In genomic region chr2:168524905-168525381, GRCm38 (mm10) we compare ENCODE assay signal across 8 mouse cellular contexts.
DNase-seq lines count a peak whose midpoint lies in the region; ATAC-seq and TF ChIP-seq lines count a peak whose summit lies in the region.

No protein-coding gene starts in this region.

- 0 out of 2 replicates have a peak overlapping the region, but pooled peaks have one; percentile 7 for H3K9ac ChIP-seq in kidney, embryonic 14.5 days (ENCODE audit: low read depth, low read length)
- no peak overlapping the region for H3K9ac ChIP-seq in limb, embryonic 13.5 days
- peak overlapping the region; percentile 24; the same call in 1 of the 2 replicates for H3K9ac ChIP-seq in midbrain, embryonic 14.5 days (replicated peaks; ENCODE audit: low read length)

- TF ChIP-seq POLR2A in embryonic fibroblast, embryonic 13.5 days (IDR thresholded peaks at IDR 0.05; ENCODE audit: low read depth, low read length): no peak

- no peak for TF ChIP-seq CTCF in embryonic fibroblast, embryonic 13.5 days (IDR thresholded peaks at IDR 0.05; ENCODE audit: borderline replicate concordance, insufficient read depth, low read length)

- H3K4me3 ChIP-seq in embryonic fibroblast, embryonic 13.5 days (ENCODE audit: insufficient read depth, low read length): no peak overlapping the region
- peak overlapping the region; percentile 50 for H3K4me3 ChIP-seq in heart, embryonic 10.5 days
- peak overlapping the region; percentile 9; the same call in 1 of the 2 replicates for H3K4me3 ChIP-seq in kidney, embryonic 14.5 days (ENCODE audit: low read length)
- H3K4me3 ChIP-seq in limb, embryonic 13.5 days: peak overlapping the region; percentile 20
- no peak overlapping the region; the same call in 1 of the 2 replicates for H3K4me3 ChIP-seq in midbrain, embryonic 14.5 days (replicated peaks; ENCODE audit: low read depth, low read length)

- H3K27ac ChIP-seq in embryonic fibroblast, embryonic 13.5 days (ENCODE audit: insufficient read depth, low read length): peak overlapping the region; percentile 50
- peak overlapping the region; percentile 72 for H3K27ac ChIP-seq in heart, embryonic 10.5 days
- H3K27ac ChIP-seq in kidney, embryonic 14.5 days (ENCODE audit: low read depth, low read length): peak overlapping the region; percentile 63; the same call in 1 of the 2 replicates
- peak overlapping the region; percentile 79; the same call in 1 of the 2 replicates for H3K27ac ChIP-seq in limb, embryonic 13.5 days
- H3K27ac ChIP-seq in midbrain, embryonic 14.5 days (replicated peaks; ENCODE audit: low read depth, low read length): peak overlapping the region; percentile 52; the same call in 1 of the 2 replicates

- DNase-seq in CD4-positive, CD25-positive, alpha-beta regulatory T cell, adult 2 months (ENCODE audit: low read depth, low spot score): peak; percentile 53
- DNase-seq in heart, embryonic 10.5 days (ENCODE audit: low spot score): peak; percentile 95
- DNase-seq in midbrain, embryonic 14.5 days: peak; percentile 90
- peak; percentile 38 for DNase-seq in splenic B cell, adult 2 months (ENCODE audit: low read depth, low spot score)

- H3K9me3 ChIP-seq in heart, embryonic 10.5 days: no peaks in the 10 kb centered on the region
- H3K9me3 ChIP-seq in kidney, embryonic 14.5 days (ENCODE audit: control insufficient read depth, low read length): no peaks in the 10 kb centered on the region
- 0 out of 2 replicates have a peak, but pooled peaks cover 7% of the 10 kb centered on the region for H3K9me3 ChIP-seq in limb, embryonic 13.5 days
- peaks cover 3% of the 10 kb centered on the region; the same call in 1 of the 2 replicates for H3K9me3 ChIP-seq in midbrain, embryonic 14.5 days (ENCODE audit: control insufficient read depth, low read length)

- peaks cover 73% of the 10 kb centered on the region for H3K27me3 ChIP-seq in heart, embryonic 10.5 days (ENCODE audit: insufficient read depth, poor library complexity, severe bottlenecking)
- H3K27me3 ChIP-seq in kidney, embryonic 14.5 days (ENCODE audit: control insufficient read depth, insufficient read depth, low read length): no peaks in the 10 kb centered on the region
- H3K27me3 ChIP-seq in limb, embryonic 13.5 days: peaks cover 5% of the 10 kb centered on the region; the same call in 1 of the 2 replicates
- H3K27me3 ChIP-seq in midbrain, embryonic 14.5 days (ENCODE audit: control insufficient read depth, insufficient read depth, low read length): no peaks in the 10 kb centered on the region
- no peaks in the 10 kb centered on the region; the same call in 1 of the 2 replicates for H3K27me3 ChIP-seq in splenic B cell, adult 2 months (ENCODE audit: control insufficient read depth, insufficient read depth, low read length, poor library complexity, severe bottlenecking)

- ATAC-seq in CD4-positive, CD25-positive, alpha-beta regulatory T cell, adult 4 months: no peak
- ATAC-seq in kidney, embryonic 14.5 days (ENCODE audit: low FRiP score, low TSS enrichment): peak; percentile 94
- ATAC-seq in limb, embryonic 13.5 days (ENCODE audit: low FRiP score, low read depth): peak; percentile 90
- ATAC-seq in midbrain, embryonic 14.5 days (ENCODE audit: low FRiP score, low TSS enrichment): peak; percentile 82

- H3K36me3 ChIP-seq in heart, embryonic 10.5 days: no peaks in the 10 kb centered on the region; the same call in 1 of the 2 replicates
- no peaks in the 10 kb centered on the region for H3K36me3 ChIP-seq in kidney, embryonic 14.5 days (ENCODE audit: control insufficient read depth, insufficient read depth, low read length)
- peaks cover 14% of the 10 kb centered on the region for H3K36me3 ChIP-seq in limb, embryonic 13.5 days
- H3K36me3 ChIP-seq in midbrain, embryonic 14.5 days (ENCODE audit: control insufficient read depth, insufficient read depth, low read length): no peaks in the 10 kb centered on the region
- peaks cover 3% of the 10 kb centered on the region for H3K36me3 ChIP-seq in splenic B cell, adult 2 months (ENCODE audit: control insufficient read depth, insufficient read depth, low read length, poor library complexity, severe bottlenecking)

- peak overlapping the region; percentile 30 for H3K4me2 ChIP-seq in kidney, embryonic 14.5 days (replicated peaks; ENCODE audit: low read depth, low read length)
- H3K4me2 ChIP-seq in limb, embryonic 13.5 days (replicated peaks): peak overlapping the region; percentile 59
- H3K4me2 ChIP-seq in midbrain, embryonic 14.5 days (ENCODE audit: low read length): peak overlapping the region; percentile 38

- WGBS in heart, embryonic 10.5 days: 1% methylated on average over 13 of the region's 13 CpGs
- 2% methylated on average over 13 of the region's 13 CpGs for WGBS in kidney, embryonic 14.5 days
- WGBS in limb, embryonic 13.5 days: 2% methylated on average over 13 of the region's 13 CpGs
- WGBS in midbrain, embryonic 14.5 days: 2% methylated on average over 13 of the region's 13 CpGs

- peaks cover 4% of the 10 kb centered on the region; the same call in 1 of the 2 replicates for H3K4me1 ChIP-seq in embryonic fibroblast, embryonic 13.5 days (ENCODE audit: control insufficient read depth, insufficient read depth, low read length)
- peaks cover 42% of the 10 kb centered on the region for H3K4me1 ChIP-seq in heart, embryonic 10.5 days
- H3K4me1 ChIP-seq in kidney, embryonic 14.5 days (ENCODE audit: control insufficient read depth, insufficient read depth, low read length): peaks cover 12% of the 10 kb centered on the region
- peaks cover 44% of the 10 kb centered on the region for H3K4me1 ChIP-seq in limb, embryonic 13.5 days
- H3K4me1 ChIP-seq in midbrain, embryonic 14.5 days (ENCODE audit: control insufficient read depth, insufficient read depth, low read length): peaks cover 21% of the 10 kb centered on the region

Comparison
In these comparisons a context has a peak if more than half of its experiments do, and no peak if none do; other contexts are left out.
1. DNase-seq: peak in every context shown above with its lines; median percentile 95 in heart, embryonic 10.5 days; 90 in midbrain, embryonic 14.5 days; 53 in CD4-positive, CD25-positive, alpha-beta regulatory T cell, adult 2 months; 38 in splenic B cell, adult 2 months.
2. H3K4me3 ChIP-seq: peak in heart, embryonic 10.5 days (single experiment), kidney, embryonic 14.5 days (single experiment) and limb, embryonic 13.5 days (single experiment); none in embryonic fibroblast, embryonic 13.5 days (single experiment) and midbrain, embryonic 14.5 days (single experiment).
3. Peak in every context shown above with its lines, with median percentiles within 50 percentile points of each other: H3K27ac ChIP-seq and H3K4me2 ChIP-seq.